Mouse (Mus musculus): ENCODE measurements around the gene A730009L09Rik.

Gene A730009L09Rik

DNA sequence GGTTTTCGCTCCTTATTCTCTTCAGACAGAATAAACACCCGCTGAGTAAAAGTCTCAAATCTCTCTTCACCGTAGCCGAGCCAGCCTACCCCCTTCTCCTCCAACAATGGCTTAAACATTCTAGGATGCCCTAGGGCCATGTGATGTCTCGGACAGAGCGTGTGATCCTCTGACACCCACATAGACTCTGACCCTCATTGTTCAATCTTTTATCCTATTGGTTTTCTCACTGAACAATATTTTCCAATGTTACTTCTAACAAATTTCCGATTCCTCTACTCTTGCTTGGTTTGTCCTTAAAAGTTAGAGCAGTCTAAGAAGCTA is 45.3 kb downstream of the A730009L09Rik start:
- no peak for DNase-seq

Measured in thymus, postnatal 25 days (tissue).